ENCODE assay signal across 25 mouse cellular contexts in genomic region chr2:56673861-56674260, GRCm38 (mm10).
"Had no signal": no experiment of that assay in that cellular context is flagged by ENCODE, and none has a peak within 500 bp of the region (broad histone marks: within the 10 kb centered on the region; RNA-seq: fewer than 3 reads in every experiment).

No protein-coding gene starts in this region.

- H3K9me3 ChIP-seq: heart, embryonic 13.5 days; heart, embryonic 15.5 days; hindbrain, embryonic 13.5 days; hindbrain, embryonic 15.5 days; kidney, embryonic 15.5 days; limb, embryonic 13.5 days; limb, embryonic 15.5 days had no signal

- ATAC-seq: hindbrain, postnatal 0 days; intestine, embryonic 16.5 days had no signal

- H3K4me3 ChIP-seq: heart, adult 2 months; heart, embryonic 13.5 days; heart, embryonic 15.5 days; hindbrain, embryonic 13.5 days; hindbrain, embryonic 15.5 days; kidney, embryonic 15.5 days; limb, embryonic 13.5 days; limb, embryonic 15.5 days had no signal

- DNase-seq: gastrocnemius, postnatal 14 days; gastrocnemius, postnatal 36 days; heart, adult 11 months; heart, adult 2 months; heart, postnatal 14 days; heart, postnatal 36 days; kidney, adult 11 months; kidney, adult 2 months; kidney, adult 9 months; kidney, postnatal 14 days; kidney, postnatal 36 days; layer of hippocampus, adult 9-11 months; layer of hippocampus, postnatal 36 days; left cerebral cortex, postnatal 4 days had no signal

- H3K36me3 ChIP-seq: heart, embryonic 13.5 days; heart, embryonic 15.5 days; hindbrain, embryonic 13.5 days; hindbrain, embryonic 15.5 days; kidney, embryonic 15.5 days; limb, embryonic 13.5 days; limb, embryonic 15.5 days had no signal

- H3K27me3 ChIP-seq: heart, embryonic 13.5 days; heart, embryonic 15.5 days; hindbrain, embryonic 13.5 days; hindbrain, embryonic 15.5 days; kidney, embryonic 15.5 days; limb, embryonic 13.5 days; limb, embryonic 15.5 days had no signal

- H3K4me1 ChIP-seq: heart, embryonic 13.5 days; heart, embryonic 15.5 days; hindbrain, embryonic 13.5 days; hindbrain, embryonic 15.5 days; kidney, embryonic 15.5 days; limb, embryonic 13.5 days; limb, embryonic 15.5 days had no signal

- H3K4me2 ChIP-seq: heart, embryonic 11.5 days; heart, embryonic 13.5 days; heart, embryonic 15.5 days; hindbrain, embryonic 13.5 days; hindbrain, embryonic 15.5 days; kidney, embryonic 15.5 days; limb, embryonic 13.5 days; limb, embryonic 15.5 days had no signal

- H3K27ac ChIP-seq: heart, adult 2 months; heart, embryonic 13.5 days; heart, embryonic 15.5 days; hindbrain, embryonic 13.5 days; hindbrain, embryonic 15.5 days; hindbrain, postnatal 0 days; kidney, embryonic 15.5 days; kidney, postnatal 0 days; limb, embryonic 13.5 days; limb, embryonic 15.5 days had no signal

- H3K9ac ChIP-seq: heart, embryonic 13.5 days; heart, embryonic 15.5 days; hindbrain, embryonic 13.5 days; hindbrain, embryonic 15.5 days; kidney, embryonic 15.5 days; limb, embryonic 13.5 days; limb, embryonic 15.5 days had no signal
